Mouse (Mus musculus): ENCODE data around the gene Zfp273. TPM values are rescaled to one million over a fixed set of nuclear protein-coding genes. Genes with fewer than 3 reads are reported as not detected.

The Zfp273 gene
- 2.5 and 4.1 TPM in 2 replicates for polyA plus RNA-seq (2021; fragmentation: Nextera tagmentation)
- long read RNA-seq, experiment 1, transcript Zfp273-203 (4 exons, 2,399 nt), result minor isoform, 10 of 30 reads
- long read RNA-seq, experiment 1, transcript Zfp273-201 (4 exons, 2,277 nt), result major isoform, 16 of 30 reads
- long read RNA-seq, experiment 1, partial matches to known transcripts, result 0 of 30 reads
- long read RNA-seq, experiment 1, other reads (novel, unspliced or antisense), result 3 of 30 reads
- long read RNA-seq, experiment 2, partial matches to known transcripts, result 4 of 6 reads
- long read RNA-seq, experiment 2, other reads (novel, unspliced or antisense), result 0 of 6 reads

DNA sequence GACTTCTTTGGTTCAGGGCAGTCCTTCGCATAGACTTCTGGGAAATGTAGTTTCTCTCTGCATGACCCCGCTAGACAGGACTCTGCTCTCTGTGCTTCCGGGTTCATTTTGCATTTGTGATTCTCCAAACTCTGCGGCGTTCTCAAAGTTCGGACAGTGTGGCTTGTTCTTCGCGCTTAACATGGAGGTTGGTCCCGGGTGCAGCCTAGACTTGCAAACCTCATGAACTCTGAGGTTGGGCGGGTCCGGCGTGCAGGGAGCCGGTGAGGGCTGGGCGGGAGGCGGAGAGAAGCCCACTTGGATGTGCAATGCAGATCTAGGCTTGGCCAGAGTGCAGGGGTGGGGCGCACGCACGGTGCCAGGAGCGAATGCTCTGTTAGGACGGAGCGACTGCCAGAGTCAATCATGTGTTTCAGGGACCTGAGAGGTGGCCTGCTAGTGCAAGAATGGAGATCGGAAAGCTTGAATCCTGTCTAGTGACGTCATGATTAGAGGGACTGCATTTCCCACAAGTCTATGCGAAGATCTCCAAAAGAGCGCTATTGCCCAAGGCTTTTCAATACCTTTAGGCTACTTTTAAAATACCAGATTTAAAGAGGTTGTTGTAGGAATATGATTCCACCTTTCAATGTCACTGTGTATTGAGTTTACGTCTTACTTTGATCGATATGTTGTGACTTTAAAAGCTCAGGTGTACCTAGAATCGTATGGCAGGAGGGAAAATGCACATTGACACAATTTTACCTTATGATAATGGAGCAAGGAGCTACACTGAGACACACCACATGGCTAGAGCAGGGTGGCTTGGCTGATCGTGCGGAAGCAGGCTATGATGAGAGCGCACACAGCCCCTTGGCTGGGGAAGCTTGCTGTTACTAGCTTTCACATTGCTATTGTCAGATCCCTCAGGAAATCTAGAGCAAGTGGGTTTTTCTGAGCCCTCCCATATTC lies at the start of gene Zfp273:
TSS of gene Zfp273 (plus strand) at position 31 of the 951 bp plus-strand sequence.

DNA sequence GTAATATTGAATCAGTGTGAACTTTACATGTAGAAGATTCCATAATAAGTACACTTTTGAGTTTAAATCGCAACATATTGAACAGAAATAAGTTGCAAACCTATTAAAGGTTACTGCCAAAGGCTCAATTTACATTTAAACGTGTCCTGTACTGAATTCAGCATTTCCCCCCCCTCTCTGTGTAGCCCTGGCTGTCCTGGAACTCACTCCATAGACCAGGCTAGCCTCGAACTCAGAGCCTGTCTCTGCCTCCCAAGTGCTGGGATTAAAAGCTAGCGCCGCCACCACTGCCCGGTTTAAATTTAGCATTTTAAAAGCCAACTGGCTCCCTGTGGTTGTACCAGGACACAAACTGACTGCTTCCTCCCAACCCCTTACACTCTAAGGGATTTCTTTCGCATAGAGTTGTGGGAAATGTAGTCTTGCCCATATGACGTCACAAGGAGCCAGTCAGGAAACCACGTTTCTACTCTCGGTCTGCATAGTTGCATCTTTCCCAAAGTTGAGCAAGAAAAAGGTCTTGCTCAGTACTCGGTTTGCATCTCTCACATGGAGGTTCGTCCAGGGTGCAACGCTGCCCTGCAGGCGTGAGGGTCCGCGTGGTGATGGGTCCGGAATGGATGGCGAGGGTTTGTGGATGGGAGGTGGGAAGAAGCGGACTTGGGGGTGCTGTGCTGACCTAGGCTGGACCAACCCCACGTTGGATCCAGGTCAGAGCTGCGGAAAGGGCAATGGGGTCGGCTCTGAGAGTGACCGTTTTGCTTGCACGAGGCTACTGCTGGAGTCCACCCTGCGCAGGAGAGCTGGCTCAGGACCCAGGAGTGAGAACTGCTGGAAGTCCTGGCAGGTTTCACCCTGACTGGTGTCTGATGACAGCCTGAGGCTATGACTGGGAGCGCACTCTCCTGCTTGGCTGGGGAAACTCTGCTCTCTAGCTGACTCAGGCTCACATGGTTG lies 34.0 kb upstream of the Zfp273 start, which contains the start of gene Zfp493:
TSS of gene Zfp493 (plus strand) at position 429 of the 957 bp plus-strand sequence.

DNA sequence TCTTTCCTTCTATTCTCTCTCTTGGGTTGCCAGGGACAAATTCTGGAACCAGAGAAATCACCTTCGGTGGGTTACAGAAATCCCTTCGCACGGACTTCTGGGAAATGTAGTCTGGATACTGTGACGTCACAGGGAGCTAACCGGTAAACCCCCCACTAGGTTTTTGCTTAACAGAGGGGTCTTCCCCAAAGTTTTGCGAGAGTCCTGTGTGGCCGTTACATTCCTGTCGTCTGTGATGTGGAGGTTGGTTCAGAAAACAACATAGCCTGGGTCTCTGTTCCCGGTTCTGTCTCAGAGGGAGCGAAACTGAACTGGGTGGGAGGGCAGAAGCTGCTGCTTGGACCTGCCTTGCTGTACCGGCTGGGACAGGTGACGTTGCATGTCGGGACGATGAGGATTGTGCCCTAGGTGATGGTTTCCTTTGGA lies 17.4 kb downstream of the Zfp273 start, which contains the start of gene Gm10037:
TSS of gene Gm10037 (plus strand) at position 196 of the 426 bp plus-strand sequence.

DNA sequence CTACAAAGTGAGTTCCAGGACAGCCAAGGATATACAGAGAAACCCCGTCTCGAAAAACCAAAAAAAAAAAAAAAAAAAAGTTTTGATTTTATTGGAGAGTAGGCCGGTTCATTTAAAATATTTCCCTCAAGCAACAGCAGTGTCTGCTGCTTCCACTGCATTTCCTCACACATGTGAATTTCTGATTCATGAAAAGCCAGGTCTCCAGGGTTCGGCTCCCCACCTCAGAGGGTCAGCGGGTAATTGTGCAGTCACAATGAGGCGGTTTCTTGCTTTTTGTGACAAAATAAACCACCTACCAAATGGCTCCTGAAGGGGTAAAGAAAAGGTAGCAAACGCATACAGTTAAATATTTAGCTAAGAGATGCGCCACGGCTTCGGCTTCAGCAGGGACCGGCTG lies 49.5 kb downstream of the Zfp273 start, which contains the start of gene BC048507:
TSS of gene BC048507 (plus strand) at position 301 of the 400 bp plus-strand sequence.

Other genes with a start within 250 kb of the Zfp273 start
- gene Zfp729b, start 204.0 kb upstream of the Zfp273 start, polyA plus RNA-seq (2021; fragmentation: Nextera tagmentation), result 2.4 and 2.8 TPM in 2 replicates
- gene Gm49345, start 176.0 kb upstream of the Zfp273 start, polyA plus RNA-seq (2021; fragmentation: Nextera tagmentation), result 1.6 and 1.7 TPM in 2 replicates
- 1.3 and 1.9 TPM in 2 replicates for gene Zfp729a, start 175.9 kb upstream of the Zfp273 start, polyA plus RNA-seq (2021; fragmentation: Nextera tagmentation)
- 7.4 and 8.1 TPM in 2 replicates for gene Zfp738, start 126.7 kb upstream of the Zfp273 start, polyA plus RNA-seq (2021; fragmentation: Nextera tagmentation)
- gene Zfp65, start 84.6 kb upstream of the Zfp273 start, polyA plus RNA-seq (2021; fragmentation: Nextera tagmentation), result 2.4 and 3.8 TPM in 2 replicates
- gene Zfp85, start 58.5 kb upstream of the Zfp273 start, polyA plus RNA-seq (2021; fragmentation: Nextera tagmentation), result 3.6 and 4.3 TPM in 2 replicates
- gene Zfp493, start 34.0 kb upstream of the Zfp273 start, polyA plus RNA-seq (2021; fragmentation: Nextera tagmentation), result 1.6 and 4.5 TPM in 2 replicates
- gene Gm10037, start 17.4 kb downstream of the Zfp273 start, polyA plus RNA-seq (2021; fragmentation: Nextera tagmentation), result 10.0 and 15.8 TPM in 2 replicates
- not detected in 2 replicates for gene BC048507, start 49.6 kb downstream of the Zfp273 start, polyA plus RNA-seq (2021; fragmentation: Nextera tagmentation)